Mouse (Mus musculus) kidney, embryonic 14.5 days (tissue): ENCODE data around the gene 2010005H15Rik. TPM values are rescaled to one million over a fixed set of nuclear protein-coding genes. Genes with fewer than 3 reads are reported as not detected.
"Not testable (repeated sequence)": the region's sequence is repeated elsewhere in the genome, so short reads cannot be mapped to it uniquely, and the experiment has no call there.

ENCODE experiments used
- ATAC-seq: fragments of 200-750 bp; cut with Nextera tagmentation; 2 replicates; pipeline ENCODE4 v1.8.0; 2017; ENCODE audit warnings: moderate number of reproducible peaks, mild to moderate bottlenecking, moderate TSS enrichment, moderate library complexity; ENCODE audit not compliant: low FRiP score, low TSS enrichment
- H3K27ac ChIP-seq: fragments of 300-500 bp; sonication (generic); 2 replicates; pipeline ENCODE4 v1.5.1; 2014; ENCODE audit warnings: low read depth, mild to moderate bottlenecking, low read length, moderate library complexity, mixed read lengths
- H3K27me3 ChIP-seq: fragments of 300-500 bp; sonication (generic); 2 replicates; pipeline ENCODE4 v1.6.1; 2014; ENCODE audit warnings: mild to moderate bottlenecking, low read length; ENCODE audit not compliant: control insufficient read depth, insufficient read depth
- H3K36me3 ChIP-seq: fragments of 300-500 bp; sonication (generic); 2 replicates; pipeline ENCODE4 v1.6.1; 2014; ENCODE audit warnings: low read length, mixed read lengths; ENCODE audit not compliant: control insufficient read depth, insufficient read depth
- H3K4me1 ChIP-seq: fragments of 300-500 bp; sonication (generic); 2 replicates; pipeline ENCODE4 v1.6.1; 2014; ENCODE audit warnings: low read length, mixed read lengths; ENCODE audit not compliant: control insufficient read depth, insufficient read depth
- H3K4me2 ChIP-seq: fragments of 300-500 bp; sonication (generic); replicated peaks from 2 replicates; pipeline ENCODE4 v1.6.1; 2014; ENCODE audit warnings: low read depth, mild to moderate bottlenecking, low read length
- H3K4me3 ChIP-seq: fragments of 300-500 bp; sonication (generic); 2 replicates; pipeline ENCODE4 v1.5.1; 2014; ENCODE audit warnings: mild to moderate bottlenecking, low read length
- H3K9ac ChIP-seq: fragments of 300-500 bp; sonication (generic); 2 replicates; pipeline ENCODE4 v1.6.1; 2014; ENCODE audit warnings: low read depth, mild to moderate bottlenecking, low read length, moderate library complexity
- H3K9me3 ChIP-seq: fragments of 300-500 bp; sonication (generic); 2 replicates; pipeline ENCODE4 v1.6.1; 2016; ENCODE audit warnings: low read length; ENCODE audit not compliant: control insufficient read depth
- WGBS: fragments of 180-500 bp; shearing (Covaris S2); extraction: QIAGEN DNeasy Blood & Tissue Kit; methylation state at CpG from one replicate; pipeline ENCODE4 v1.1.7; 2014; 5-methylcytosine and 5-hydroxymethylcytosine counted together
- polyA plus RNA-seq: library from polyadenylated mRNA; unstranded; fragments of >200 nt; fragmentation: Nextera tagmentation; extraction: Ambion mirVana; gene quantifications from 2 replicates; pipeline ENCODE4 v1.2.1, GENCODE M21; 2014

The 2010005H15Rik gene
- polyA plus RNA-seq, 1 experiment from 2014 or later: not detected

GRCm38 (mm10) chr16:36276796-36277195, 55.5 kb downstream of the 2010005H15Rik start, which contains the start of gene Stfa1:
TSS of gene Stfa1 (plus strand) at chr16:36276951.
- not testable (repeated sequence) for H3K27me3 ChIP-seq, H3K36me3 ChIP-seq, H3K27ac ChIP-seq, H3K4me3 ChIP-seq, H3K4me2 ChIP-seq, H3K9ac ChIP-seq, H3K4me1 ChIP-seq, H3K9me3 ChIP-seq, ATAC-seq
- WGBS: 88% methylated on average over 4 of the region's 4 CpGs

GRCm38 (mm10) chr16:36289140-36289539, 67.9 kb downstream of the 2010005H15Rik start:
- Histone ChIP-seq H3K27ac (no peak overlapping the region), H3K4me2 (no peak overlapping the region), H3K36me3 (no peaks in the 10 kb centered on the region), H3K9me3 (no peaks in the 10 kb centered on the region), H3K4me1 (no peaks in the 10 kb centered on the region), H3K4me3 (no peak overlapping the region), H3K27me3 (no peaks in the 10 kb centered on the region), H3K9ac (no peak overlapping the region)
- no peak for ATAC-seq
- 80% methylated on average over 4 of the region's 4 CpGs for WGBS

Other genes starting within 250 kb of the 2010005H15Rik start
- gene Kpna1, start 242.7 kb upstream of the 2010005H15Rik start, polyA plus RNA-seq: 25.1 and 44.6 TPM in 2 replicates
- gene Wdr5b, start 180.3 kb upstream of the 2010005H15Rik start, polyA plus RNA-seq: 8.6 and 9.6 TPM in 2 replicates
- 283 and 349 TPM in 2 replicates for gene Fam162a, start 149.9 kb upstream of the 2010005H15Rik start, polyA plus RNA-seq
- gene Ccdc58, start 149.8 kb upstream of the 2010005H15Rik start, polyA plus RNA-seq: 99.3 and 115 TPM in 2 replicates
- 0.13 TPM in 1 of 2 replicates, not detected in the other for gene Csta1, start 90.2 kb upstream of the 2010005H15Rik start, polyA plus RNA-seq
- not detected in 2 replicates for gene Stfa2l1, start 64.7 kb upstream of the 2010005H15Rik start, polyA plus RNA-seq
- not detected in 2 replicates for gene Gm5483, start 37.3 kb upstream of the 2010005H15Rik start, polyA plus RNA-seq
- gene Gm5416, start 11.1 kb upstream of the 2010005H15Rik start, polyA plus RNA-seq: not detected in 2 replicates
- gene Stfa1, start 55.5 kb downstream of the 2010005H15Rik start, polyA plus RNA-seq: 0.91 and 1.5 TPM in 2 replicates
- gene BC117090, start 112.9 kb downstream of the 2010005H15Rik start, polyA plus RNA-seq: not detected in 2 replicates
- gene BC100530, start 146.3 kb downstream of the 2010005H15Rik start, polyA plus RNA-seq: not detected in 2 replicates
- not detected in 2 replicates for gene Stfa2, start 187.0 kb downstream of the 2010005H15Rik start, polyA plus RNA-seq
- gene Stfa3, start 233.9 kb downstream of the 2010005H15Rik start, polyA plus RNA-seq: not detected in 2 replicates